Mouse (Mus musculus) cortical plate, adult 2 months (tissue): Measurements from ENCODE around the gene Atp2b1.

Source experiments
- CTCF ChIP-seq: fragments of 200-500 bp; IDR thresholded peaks from 2 replicates; pipeline ENCODE4 v1.5.1; 2011; ENCODE audit warnings: mild to moderate bottlenecking, control low read depth, low read length; ENCODE audit not compliant: insufficient read depth; ENCODE audit errors: extremely low read depth
- POLR2A ChIP-seq: fragments of 200-500 bp; IDR thresholded peaks from 2 replicates; pipeline ENCODE4 v1.6.1; 2011; ENCODE audit warnings: mild to moderate bottlenecking, low read length, control low read depth; ENCODE audit not compliant: insufficient read depth; ENCODE audit errors: extremely low read depth

- no peak for TF ChIP-seq CTCF
- TF ChIP-seq POLR2A = no peak
Observed at GRCm38 (mm10) chr10:98897913-98898748, 16.1 kb upstream of the Atp2b1 start.
